Mouse (Mus musculus): ENCODE results near the gene Prkcsh. TPM values are rescaled to one million over a fixed set of nuclear protein-coding genes. Genes with fewer than 3 reads are reported as not detected.

Prkcsh gene
- polyA plus RNA-seq, 1 experiment from 2014 or later, result 99.3 TPM

DNA sequence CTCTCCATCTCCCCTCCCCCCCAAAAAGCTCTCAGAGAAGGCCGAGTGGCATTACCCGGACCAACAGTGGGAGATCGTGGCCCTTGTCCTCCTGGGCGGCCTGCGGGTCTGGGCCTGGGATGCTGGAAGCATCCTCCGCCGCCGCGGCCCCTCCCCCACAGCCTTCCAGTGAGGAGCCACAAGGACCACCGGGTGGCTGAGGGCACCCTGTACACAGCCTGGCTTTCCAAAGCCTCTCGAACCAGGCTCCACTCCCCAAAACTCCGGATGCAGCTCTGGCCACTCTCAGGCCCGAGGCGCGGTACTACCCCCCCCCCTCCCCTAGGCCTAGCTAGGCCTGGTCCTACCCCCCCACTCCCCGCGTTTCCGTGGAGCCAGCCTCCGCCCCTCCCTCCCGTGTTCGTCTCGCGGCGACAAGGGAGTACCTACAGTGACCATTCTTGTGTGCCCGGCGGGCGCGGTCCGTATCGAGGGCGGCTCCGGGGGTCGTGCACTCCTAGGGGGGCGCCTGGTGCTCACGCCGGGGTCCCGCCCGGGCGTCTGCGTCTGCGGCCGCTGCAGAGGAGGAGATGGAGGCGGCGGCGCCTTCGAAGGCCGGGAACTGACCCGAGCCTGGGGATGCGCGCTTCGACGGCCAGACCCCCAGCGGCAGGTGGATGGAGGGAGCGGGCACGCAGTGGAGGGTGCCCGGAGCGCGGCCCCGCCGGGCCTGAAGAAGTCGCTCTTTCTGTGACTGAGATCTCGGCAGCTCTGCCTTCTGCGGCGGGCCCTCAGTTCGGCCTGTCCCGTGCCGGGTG is 48.8 kb downstream of the Prkcsh start:
- under 1% methylated on average over 61 of the region's 67 CpGs for WGBS
- peak; percentile 30 for ATAC-seq
- no peaks in the 10 kb centered on the region for H3K9me3 ChIP-seq
- peaks cover 7% of the 10 kb centered on the region; the same call in 1 of the 2 replicates for H3K27me3 ChIP-seq
- H3K4me2 ChIP-seq (replicated peaks), result peak overlapping the region; percentile 83
- peaks cover 51% of the 10 kb centered on the region for H3K4me1 ChIP-seq (replicated peaks)
- peak overlapping the region; percentile 96 for H3K9ac ChIP-seq (replicated peaks)
- H3K27ac ChIP-seq, result peak overlapping the region; percentile 94
- H3K4me3 ChIP-seq (replicated peaks), result peak overlapping the region; percentile 99
- H3K36me3 ChIP-seq, result no peaks in the 10 kb centered on the region; the same call in 1 of the 2 replicates

DNA sequence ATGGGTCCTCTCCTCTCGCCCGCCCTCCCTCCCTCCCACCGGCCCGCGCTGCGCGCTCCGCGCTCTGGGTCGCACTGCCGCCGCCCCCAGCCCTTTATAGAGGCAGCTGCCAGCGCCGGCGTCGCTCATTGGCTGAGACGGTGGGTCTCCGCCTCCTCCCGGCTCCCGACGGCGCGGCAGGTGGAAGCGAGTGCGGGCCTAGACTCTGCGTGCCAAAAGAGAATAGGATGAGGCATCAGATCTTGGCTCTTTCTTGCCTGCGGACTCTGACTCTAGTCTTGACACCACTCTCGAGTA is 49.3 kb downstream of the Prkcsh start, which contains the start of gene Elavl3:
Gene Elavl3, minus strand, starts transcription at position 66 of the 297 bp plus-strand sequence.
- WGBS, result under 1% methylated on average over 23 of the region's 28 CpGs
- ATAC-seq, result peak; percentile 79
- Histone ChIP-seq H3K4me2 (replicated peaks) (peak within 1 kb of the TSS; percentile 83), H3K9ac (replicated peaks) (peak within 1 kb of the TSS; percentile 96), H3K4me3 (replicated peaks) (peak within 1 kb of the TSS; percentile 99), H3K36me3 (peaks cover 4% of the 10 kb centered on the region), H3K27ac (peak within 1 kb of the TSS; percentile 94), H3K27me3 (peaks cover 7% of the 10 kb centered on the region; the same call in 1 of the 2 replicates), H3K9me3 (no peaks in the 10 kb centered on the region), H3K4me1 (replicated peaks) (peaks cover 45% of the 10 kb centered on the region)

DNA sequence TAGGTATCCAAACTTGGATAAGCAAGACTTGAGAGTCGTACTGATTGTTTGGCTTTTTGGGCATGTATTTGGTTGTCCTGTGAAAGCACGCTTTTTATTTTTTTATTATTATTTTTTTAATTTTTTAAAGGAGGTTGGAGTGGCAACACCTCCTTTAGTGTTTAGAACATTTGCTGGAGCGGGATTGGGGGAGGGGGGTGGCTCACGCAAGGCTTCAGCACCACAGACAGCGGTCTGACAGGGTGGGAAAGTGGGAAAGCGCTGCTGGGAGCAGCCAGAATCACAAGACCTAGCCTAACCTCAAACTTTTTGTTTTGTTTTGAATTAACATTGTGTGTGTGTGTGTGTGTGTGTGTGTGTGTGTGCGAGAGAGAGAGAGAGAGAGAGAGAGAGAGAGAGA is 51.1 kb downstream of the Prkcsh start:
- H3K4me2 ChIP-seq (replicated peaks), result no peak overlapping the region
- 34% methylated on average over 6 of the region's 7 CpGs for WGBS
- H3K36me3 ChIP-seq, result peaks cover 22% of the 10 kb centered on the region
- peaks cover 28% of the 10 kb centered on the region for H3K4me1 ChIP-seq (replicated peaks)
- ATAC-seq, result no peak
- no peak overlapping the region for H3K27ac ChIP-seq
- no peak overlapping the region for H3K9ac ChIP-seq (replicated peaks)
- no peaks in the 10 kb centered on the region for H3K9me3 ChIP-seq
- H3K4me3 ChIP-seq (replicated peaks), result no peak overlapping the region
- peaks cover 7% of the 10 kb centered on the region; the same call in 1 of the 2 replicates for H3K27me3 ChIP-seq

DNA sequence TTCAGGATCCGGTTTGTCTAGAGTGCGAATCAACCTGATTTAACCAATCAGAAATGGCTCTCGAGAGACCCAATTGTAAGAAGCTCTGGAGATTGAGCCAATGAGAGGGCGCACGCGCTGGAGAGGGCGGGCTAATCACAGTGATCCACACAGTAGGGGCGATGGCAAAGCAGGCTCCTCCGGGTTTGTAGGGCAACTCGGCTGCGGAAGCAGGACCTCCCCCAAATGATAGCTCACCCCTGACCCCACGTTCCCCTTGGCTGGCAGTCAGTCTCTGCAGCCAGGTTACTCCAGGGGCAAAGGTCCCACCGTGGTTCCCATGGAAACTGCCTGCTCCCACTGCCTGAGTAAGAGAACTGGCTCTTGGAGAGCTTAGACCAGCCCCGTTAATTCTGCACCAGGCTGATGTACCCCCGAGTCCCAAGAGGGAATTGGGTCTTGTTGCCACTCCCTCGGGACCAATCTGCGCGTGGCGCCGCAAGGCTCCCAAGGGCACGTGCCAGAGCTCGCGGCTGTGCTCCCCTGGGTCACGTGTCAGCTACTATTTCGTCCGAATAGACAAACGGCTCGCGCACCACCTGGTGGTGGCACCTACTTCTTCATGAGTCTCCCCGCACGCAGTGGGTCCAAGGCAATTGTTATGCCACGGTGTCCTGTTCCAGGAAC is 51.9 kb downstream of the Prkcsh start:
- Histone ChIP-seq H3K9me3 (no peaks in the 10 kb centered on the region), H3K4me1 (replicated peaks) (peaks cover 19% of the 10 kb centered on the region), H3K4me2 (replicated peaks) (peak overlapping the region; percentile 53), H3K27ac (peak overlapping the region; percentile 14; the same call in 1 of the 2 replicates), H3K9ac (replicated peaks) (0 out of 2 replicates have a peak overlapping the region, but pooled peaks have one; percentile 10), H3K27me3 (peaks cover 7% of the 10 kb centered on the region; the same call in 1 of the 2 replicates), H3K4me3 (replicated peaks) (peak overlapping the region; percentile 20), H3K36me3 (peaks cover 27% of the 10 kb centered on the region)
- 2% methylated on average over 32 of the region's 32 CpGs for WGBS
- peak; percentile 9; the same call in 1 of the 2 replicates for ATAC-seq

DNA sequence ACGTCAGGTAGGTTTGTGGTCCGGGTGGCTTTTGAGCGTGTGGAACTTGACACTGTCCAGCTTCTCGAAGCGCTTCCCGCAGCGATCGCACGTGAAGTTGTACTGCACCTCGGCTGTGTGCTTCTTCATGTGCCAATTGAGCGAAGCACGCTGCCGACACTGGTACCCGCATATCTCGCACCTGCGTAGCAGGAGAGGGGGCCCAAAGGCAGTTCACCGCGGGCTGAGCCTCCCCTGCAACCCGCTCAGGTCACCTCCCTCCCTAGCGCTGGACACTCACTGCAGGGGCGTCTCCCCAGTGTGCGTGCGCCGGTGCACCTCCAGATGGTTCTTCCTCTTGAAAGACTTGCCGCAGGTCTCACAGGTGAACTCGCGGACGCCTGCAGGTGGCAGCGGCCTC is 53.1 kb downstream of the Prkcsh start:
- WGBS, result 42% methylated on average over 29 of the region's 29 CpGs
- Histone ChIP-seq H3K4me2 (replicated peaks) (no peak overlapping the region), H3K4me3 (replicated peaks) (no peak overlapping the region), H3K36me3 (peaks cover 33% of the 10 kb centered on the region), H3K27me3 (peaks cover 7% of the 10 kb centered on the region; the same call in 1 of the 2 replicates), H3K9ac (replicated peaks) (no peak overlapping the region), H3K4me1 (replicated peaks) (peaks cover 11% of the 10 kb centered on the region), H3K9me3 (no peaks in the 10 kb centered on the region), H3K27ac (no peak overlapping the region)
- ATAC-seq, result no peak

DNA sequence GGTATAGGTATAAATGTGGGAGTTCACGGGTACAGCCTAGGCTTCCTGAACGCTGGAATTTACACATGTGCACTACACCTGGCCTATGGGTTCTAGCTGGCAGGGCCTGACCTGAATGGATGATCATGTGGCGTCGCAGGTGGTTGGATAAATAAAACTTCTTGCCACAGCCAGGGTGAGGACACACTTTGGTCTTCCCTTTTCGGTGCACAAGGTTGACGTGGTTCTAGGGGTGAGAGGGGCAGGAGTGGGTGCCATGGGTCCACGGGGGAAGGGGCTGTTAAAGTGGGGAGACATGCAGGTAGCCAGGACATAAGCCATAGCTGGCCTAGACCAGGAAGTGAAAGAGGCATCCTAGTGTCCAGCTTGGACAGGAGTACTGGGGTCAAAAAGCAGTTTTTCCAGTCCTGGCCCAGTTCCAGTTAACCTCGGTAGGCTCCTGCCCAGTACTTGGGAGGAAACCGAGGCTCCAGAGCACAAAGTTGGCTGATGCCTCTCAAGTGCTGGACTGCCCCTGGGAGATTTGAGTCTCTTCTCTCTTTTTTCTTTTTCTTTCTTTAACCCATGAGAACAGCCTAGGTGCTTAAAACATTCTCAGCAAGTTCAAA is 53.8 kb downstream of the Prkcsh start:
- 81% methylated on average over 9 of the region's 9 CpGs for WGBS
- no peak overlapping the region for H3K9ac ChIP-seq (replicated peaks)
- no peak overlapping the region for H3K27ac ChIP-seq
- peaks cover 39% of the 10 kb centered on the region for H3K36me3 ChIP-seq
- H3K27me3 ChIP-seq, result peaks cover 7% of the 10 kb centered on the region; the same call in 1 of the 2 replicates
- H3K4me1 ChIP-seq (replicated peaks), result peaks cover 11% of the 10 kb centered on the region
- no peak for ATAC-seq
- no peak overlapping the region for H3K4me2 ChIP-seq (replicated peaks)
- no peak overlapping the region for H3K4me3 ChIP-seq (replicated peaks)
- no peaks in the 10 kb centered on the region for H3K9me3 ChIP-seq

DNA sequence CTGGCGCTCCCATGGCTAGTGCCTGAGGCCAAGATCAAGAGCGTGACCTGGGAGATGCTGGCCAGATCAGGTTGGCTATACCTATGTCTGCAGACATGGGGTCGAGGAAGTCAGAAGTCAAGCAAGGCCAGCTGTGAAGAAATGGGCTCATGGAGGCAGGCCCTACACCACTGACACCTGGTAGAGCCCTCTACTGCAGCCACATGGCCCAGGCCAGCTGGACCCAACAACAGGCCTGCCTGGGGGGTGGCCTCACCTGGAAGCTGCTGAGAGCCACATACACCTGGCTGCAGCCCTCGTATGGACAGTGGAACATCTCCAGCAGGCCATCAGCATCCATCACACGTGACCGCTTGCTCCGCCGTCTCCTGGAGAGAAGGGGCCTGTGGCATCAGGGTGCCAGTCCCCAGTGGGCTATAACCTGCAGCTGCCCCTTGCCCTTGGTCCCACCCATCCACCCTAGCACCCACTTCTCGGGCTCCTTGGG is 54.5 kb downstream of the Prkcsh start:
- Histone ChIP-seq H3K4me1 (replicated peaks) (peaks cover 10% of the 10 kb centered on the region), H3K36me3 (peaks cover 45% of the 10 kb centered on the region), H3K27ac (no peak overlapping the region), H3K4me3 (replicated peaks) (no peak overlapping the region), H3K27me3 (peaks cover 7% of the 10 kb centered on the region; the same call in 1 of the 2 replicates), H3K9ac (replicated peaks) (no peak overlapping the region), H3K9me3 (no peaks in the 10 kb centered on the region), H3K4me2 (replicated peaks) (no peak overlapping the region)
- no peak for ATAC-seq
- WGBS, result 94% methylated on average over 9 of the region's 9 CpGs

DNA sequence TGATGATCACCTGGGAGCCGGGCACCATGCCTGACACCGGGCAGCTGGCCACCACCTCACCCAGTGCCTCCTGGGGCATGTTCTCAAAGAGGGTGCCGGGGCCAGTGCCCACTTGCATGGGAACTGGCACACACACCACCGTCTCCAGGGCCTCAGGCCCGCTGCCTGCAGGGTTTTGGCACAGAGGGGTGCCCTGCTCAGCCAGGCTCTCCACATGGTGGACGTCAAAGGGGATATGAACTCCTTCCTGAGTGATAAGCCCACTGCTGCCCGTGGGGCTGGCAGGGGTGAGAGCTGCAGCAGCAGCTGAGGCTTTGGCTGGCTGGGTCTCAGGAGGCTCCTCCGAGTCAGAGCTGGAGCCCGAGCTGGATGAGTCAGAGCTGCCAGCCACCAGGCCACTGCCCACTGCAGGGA is 55.4 kb downstream of the Prkcsh start:
- Histone ChIP-seq H3K4me1 (replicated peaks) (peaks cover 7% of the 10 kb centered on the region), H3K27ac (no peak overlapping the region), H3K9ac (replicated peaks) (no peak overlapping the region), H3K27me3 (peaks cover 2% of the 10 kb centered on the region; the same call in 1 of the 2 replicates), H3K36me3 (peaks cover 53% of the 10 kb centered on the region), H3K4me3 (replicated peaks) (no peak overlapping the region), H3K4me2 (replicated peaks) (no peak overlapping the region), H3K9me3 (no peaks in the 10 kb centered on the region)
- 85% methylated on average over 9 of the region's 9 CpGs for WGBS
- no peak for ATAC-seq

DNA sequence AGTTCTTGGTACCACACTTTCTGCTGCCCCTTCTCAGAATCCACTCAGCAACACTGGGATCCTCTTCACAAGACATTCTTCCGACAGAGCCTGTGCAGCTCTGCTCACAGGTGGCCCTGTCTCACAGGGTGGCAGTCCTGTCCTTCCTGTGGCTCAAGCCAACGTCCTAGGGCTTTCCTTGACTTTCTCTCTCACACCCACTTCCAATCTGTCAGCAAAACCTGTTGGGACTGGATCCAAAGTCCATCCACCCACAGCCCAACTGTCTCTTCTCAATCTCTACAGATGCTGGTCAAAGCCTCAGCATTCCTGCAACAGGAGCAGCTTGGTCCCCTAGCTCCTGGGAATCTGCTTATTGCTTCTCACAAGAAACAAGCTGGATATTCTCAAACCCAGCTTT is 58.7 kb downstream of the Prkcsh start:
- 89% methylated on average over 2 of the region's 2 CpGs for WGBS
- Histone ChIP-seq H3K36me3 (peaks cover 86% of the 10 kb centered on the region), H3K27me3 (no peaks in the 10 kb centered on the region), H3K9ac (replicated peaks) (no peak overlapping the region), H3K4me2 (replicated peaks) (no peak overlapping the region), H3K9me3 (no peaks in the 10 kb centered on the region), H3K4me3 (replicated peaks) (no peak overlapping the region), H3K27ac (no peak overlapping the region), H3K4me1 (replicated peaks) (no peaks in the 10 kb centered on the region)
- ATAC-seq, result no peak

Data from midbrain, embryonic 13.5 days (tissue).